Comparison of ENCODE assay signal across 8 mouse cellular contexts in the genomic region with DNA sequence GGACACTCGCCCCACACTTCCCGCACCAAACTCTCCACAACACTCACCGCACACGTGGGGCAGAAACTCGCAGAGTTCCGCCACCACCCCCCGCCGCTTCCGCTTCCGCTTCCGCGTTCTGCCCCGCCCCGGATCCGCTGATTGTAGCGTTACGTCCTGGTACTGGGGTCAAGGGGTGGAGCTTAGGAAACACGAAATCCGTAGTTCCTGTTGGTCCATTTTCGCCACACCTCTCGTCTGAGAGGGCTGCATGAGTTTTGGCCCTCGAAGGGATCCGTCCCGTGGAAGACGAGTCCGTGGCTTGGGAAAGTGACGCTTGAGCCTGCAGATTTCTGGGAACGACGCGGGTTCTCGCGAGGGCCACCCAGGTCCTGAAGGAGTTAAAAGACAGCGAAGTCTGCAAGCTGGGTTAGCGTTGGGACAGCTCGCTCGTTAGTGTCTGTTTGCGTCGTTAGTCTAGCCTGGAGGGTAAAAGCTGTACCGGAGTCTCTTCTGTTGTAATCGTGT. TPM values are rescaled to one million over a fixed set of nuclear protein-coding genes. Genes with fewer than 3 reads are reported as not detected.
DNase-seq lines count a peak whose midpoint lies in the region; ATAC-seq lines count a peak whose summit lies in the region.

Gene Pum3 (minus strand): TSS at position 81 of the 507 bp plus-strand sequence.

- ATAC-seq in CD4-positive, CD25-positive, alpha-beta regulatory T cell, adult 4 months, result peak; percentile 98
- ATAC-seq in heart, embryonic 14.5 days (ENCODE audit: insufficient number of reproducible peaks, insufficient read depth, low FRiP score, low read depth), result peak; percentile 94
- ATAC-seq in liver, embryonic 13.5 days (ENCODE audit: low read depth), result peak; percentile 97
- ATAC-seq in stomach, embryonic 16.5 days (ENCODE audit: insufficient read depth, low FRiP score), result peak; percentile 98

- peak within 1 kb of the TSS; percentile 92 to 98 for H3K27ac ChIP-seq in heart, embryonic 14.5 days (replicated peaks in 1 of 2; ENCODE audit: control insufficient read depth in 1 of 2, insufficient read depth in 1 of 2, low read depth in 2 of 2, low read length in 2 of 2)
- peak within 1 kb of the TSS; percentile 79 for H3K27ac ChIP-seq in liver, embryonic 13.5 days
- H3K27ac ChIP-seq in stomach, embryonic 16.5 days (ENCODE audit: low read length), result peak within 1 kb of the TSS; percentile 98

- under 1% methylated on average over 40 of the region's 40 CpGs for WGBS in heart, embryonic 14.5 days
- WGBS in liver, embryonic 13.5 days (ENCODE audit: insufficient replicate concordance), result under 1% methylated on average over 40 of the region's 40 CpGs
- WGBS in stomach, embryonic 16.5 days, result under 1% methylated on average over 40 of the region's 40 CpGs

- peaks cover 13% of the 10 kb centered on the region for H3K36me3 ChIP-seq in heart, embryonic 14.5 days (ENCODE audit: control insufficient read depth, insufficient read depth, low read length)
- peaks cover 13% of the 10 kb centered on the region for H3K36me3 ChIP-seq in liver, embryonic 13.5 days
- H3K36me3 ChIP-seq in stomach, embryonic 16.5 days (ENCODE audit: control insufficient read depth, insufficient read depth, low read length), result peaks cover 2% of the 10 kb centered on the region; the same call in 1 of the 2 replicates

- H3K9ac ChIP-seq in heart, embryonic 14.5 days (ENCODE audit: low read length), result peak within 1 kb of the TSS; percentile 90
- H3K9ac ChIP-seq in liver, embryonic 13.5 days, result peak within 1 kb of the TSS; percentile 81
- H3K9ac ChIP-seq in stomach, embryonic 16.5 days (ENCODE audit: low read length), result peak within 1 kb of the TSS; percentile 79

- peaks cover 2 to 19% of the 10 kb centered on the region in 2 experiments; a peak in 3 of 4 replicates for H3K4me1 ChIP-seq in heart, embryonic 14.5 days (ENCODE audit: control insufficient read depth in 2 of 2, insufficient read depth in 2 of 2, low read length in 2 of 2)
- peaks cover 32% of the 10 kb centered on the region for H3K4me1 ChIP-seq in liver, embryonic 13.5 days (replicated peaks)
- peaks cover 14% of the 10 kb centered on the region; the same call in 1 of the 2 replicates for H3K4me1 ChIP-seq in stomach, embryonic 16.5 days (ENCODE audit: control insufficient read depth, insufficient read depth, low read length)

- no peaks in the 10 kb centered on the region for H3K9me3 ChIP-seq in heart, embryonic 14.5 days (ENCODE audit: control insufficient read depth, low read length)
- no peaks in the 10 kb centered on the region for H3K9me3 ChIP-seq in liver, embryonic 13.5 days (replicated peaks)
- H3K9me3 ChIP-seq in stomach, embryonic 16.5 days (replicated peaks; ENCODE audit: control insufficient read depth, low read length), result no peaks in the 10 kb centered on the region

- DNase-seq in c-Kit-negative CD71-positive TER-119-positive erythroid progenitor cells, embryonic 14.5 days (ENCODE audit: low read depth, low spot score), result peak; percentile 94
- peak; percentile 98 for DNase-seq in fibroblast of lung, adult 2 months (ENCODE audit: low read depth)
- DNase-seq in kidney, postnatal 14 days, result peak; percentile 99
- peak; percentile 94 for DNase-seq in liver, embryonic 13.5 days
- peak; percentile 93 for DNase-seq in neural tube, embryonic 10.5 days (ENCODE audit: extremely low spot score, low spot score)

- peak within 1 kb of the TSS; percentile 82 for H3K4me2 ChIP-seq in heart, embryonic 14.5 days (ENCODE audit: low read length)
- peak within 1 kb of the TSS; percentile 85 for H3K4me2 ChIP-seq in liver, embryonic 13.5 days
- H3K4me2 ChIP-seq in stomach, embryonic 16.5 days (ENCODE audit: low read depth, low read length), result peak within 1 kb of the TSS; percentile 80

- H3K4me3 ChIP-seq in heart, embryonic 14.5 days (ENCODE audit: control insufficient read depth in 1 of 2, insufficient read depth in 1 of 2, low read depth in 1 of 2, low read length in 2 of 2), result peak within 1 kb of the TSS; percentile 89 to 94
- H3K4me3 ChIP-seq in liver, embryonic 13.5 days (replicated peaks), result peak within 1 kb of the TSS; percentile 94
- H3K4me3 ChIP-seq in stomach, embryonic 16.5 days (replicated peaks; ENCODE audit: low read length), result peak within 1 kb of the TSS; percentile 96

- H3K27me3 ChIP-seq in heart, embryonic 14.5 days (ENCODE audit: control insufficient read depth, insufficient read depth, low read length), result no peaks in the 10 kb centered on the region
- H3K27me3 ChIP-seq in liver, embryonic 13.5 days, result no peaks in the 10 kb centered on the region; the same call in 1 of the 2 replicates
- H3K27me3 ChIP-seq in stomach, embryonic 16.5 days (ENCODE audit: control insufficient read depth, insufficient read depth, low read length), result no peaks in the 10 kb centered on the region

RNA-seq across cellular contexts. Expression of gene Pum3, which starts in this region (rescaled TPM):
- polyA plus RNA-seq in CD4-positive, CD25-positive, alpha-beta regulatory T cell, adult 4 months (2017; shearing (Covaris generic)), result 100 to 1,000 TPM in 1 of 2 experiments, 10 to 100 TPM in 1; 97.3 to 107 TPM
- polyA plus RNA-seq in heart, embryonic 14.5 days (2014; fragmentation: Nextera tagmentation; extraction: Ambion mirVana), result 41.5 and 42.7 TPM in 2 replicates
- polyA plus RNA-seq in liver, embryonic 13.5 days (2015; fragmentation: Nextera tagmentation; extraction: Ambion mirVana), result 59.2 and 78.6 TPM in 2 replicates
- polyA plus RNA-seq in stomach, embryonic 16.5 days (2015; fragmentation: Nextera tagmentation; extraction: Ambion mirVana), result 62.5 and 68.2 TPM in 2 replicates

Comparison
In these comparisons a context has a peak if more than half of its experiments do, and no peak if none do; other contexts are left out.
1. Peak in every context shown above with its lines: DNase-seq, ATAC-seq, H3K4me3 ChIP-seq and H3K27ac ChIP-seq.